Mouse (Mus musculus) MEL-GATA-1-ER (cell line): ENCODE measurements around the gene Sdr9c7.
"Not testable (repeated sequence)": the region's sequence is repeated elsewhere in the genome, so short reads cannot be mapped to it uniquely, and the experiment has no call there.

ENCODE experiments used
- DNase-seq: peaks from one replicate; pipeline ENCODE4 v3.0.0-alpha.2; 2012; ENCODE audit warnings: low read depth; ENCODE audit errors: extremely low read depth

The Sdr9c7 gene

DNA sequence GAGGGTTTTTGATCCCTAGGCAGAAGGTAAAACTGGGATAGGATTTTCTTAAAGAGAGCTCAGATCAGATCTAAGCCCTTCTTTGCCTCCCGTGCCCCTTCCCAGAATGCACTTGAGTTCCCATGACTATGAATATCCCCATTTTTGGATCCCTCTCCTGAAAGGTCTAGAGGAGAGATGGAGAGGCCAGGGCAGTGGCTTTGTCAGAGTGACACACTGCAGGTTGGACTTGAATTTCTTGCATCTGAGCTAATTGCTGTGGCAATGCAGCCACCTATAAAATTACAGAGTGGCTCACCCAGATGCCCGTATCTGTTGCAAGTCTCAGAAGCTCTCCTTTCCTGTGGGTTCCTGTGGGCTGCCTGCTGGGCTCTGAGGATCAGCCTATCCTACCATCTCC is at the start of gene Sdr9c7:
Gene Sdr9c7, plus strand, starts transcription at position 301 of the 400 bp plus-strand sequence.
- no peak for DNase-seq

GRCm38 (mm10) chr10:127849628-127850027 is 48.7 kb upstream of the Sdr9c7 start, which contains the start of gene Rdh19:
TSS of gene Rdh19 (plus strand) at chr10:127849928.
- no peak for DNase-seq

DNA sequence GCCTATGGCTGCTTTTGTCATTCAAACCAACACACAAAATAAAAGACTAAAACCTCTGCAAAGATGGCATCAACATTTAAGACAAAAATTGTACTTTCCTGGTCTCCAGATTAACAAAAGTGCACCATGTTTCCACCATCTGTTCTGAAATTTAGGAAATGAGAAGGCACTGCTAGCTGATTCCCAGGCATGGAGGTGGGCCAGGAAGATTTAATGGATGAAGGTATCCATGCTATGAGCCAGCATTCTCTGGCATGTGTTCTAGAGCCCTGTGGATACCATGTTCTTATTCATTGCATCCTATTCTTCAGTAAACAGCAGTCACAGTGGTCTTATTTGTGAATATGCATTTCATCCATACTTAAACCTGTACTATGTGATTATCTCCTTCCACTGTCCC is 41.9 kb upstream of the Sdr9c7 start:
- DNase-seq = no peak

- no peak for DNase-seq
These were observed 33.4 kb upstream of the Sdr9c7 start for GRCm38 (mm10) chr10:127864931-127865330.

- DNase-seq = no peak
These were observed 32.1 kb upstream of the Sdr9c7 start, which contains the start of gene Rdh16f2 for GRCm38 (mm10) chr10:127866232-127866631. TSS of gene Rdh16f2 (plus strand) at chr10:127866474.

DNA sequence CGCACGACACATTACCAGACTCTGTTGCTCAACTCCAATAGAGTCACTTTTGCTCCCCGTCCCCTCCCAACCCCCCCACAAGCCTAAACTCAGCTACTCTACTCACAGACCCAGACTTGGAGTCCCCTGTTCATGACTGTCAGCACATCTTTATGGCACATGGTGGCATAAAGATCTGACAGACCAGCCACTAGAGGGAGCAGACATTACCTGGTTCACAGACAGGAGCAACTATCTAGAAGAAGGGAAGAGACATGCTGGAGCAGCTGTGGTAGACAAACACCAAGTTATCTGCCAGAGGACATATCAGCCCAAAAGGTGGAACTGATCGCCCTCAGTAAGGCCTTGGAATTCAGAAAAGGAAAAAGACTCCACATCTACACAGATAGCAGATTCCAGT is 25.8 kb upstream of the Sdr9c7 start:
- no peak for DNase-seq

DNA sequence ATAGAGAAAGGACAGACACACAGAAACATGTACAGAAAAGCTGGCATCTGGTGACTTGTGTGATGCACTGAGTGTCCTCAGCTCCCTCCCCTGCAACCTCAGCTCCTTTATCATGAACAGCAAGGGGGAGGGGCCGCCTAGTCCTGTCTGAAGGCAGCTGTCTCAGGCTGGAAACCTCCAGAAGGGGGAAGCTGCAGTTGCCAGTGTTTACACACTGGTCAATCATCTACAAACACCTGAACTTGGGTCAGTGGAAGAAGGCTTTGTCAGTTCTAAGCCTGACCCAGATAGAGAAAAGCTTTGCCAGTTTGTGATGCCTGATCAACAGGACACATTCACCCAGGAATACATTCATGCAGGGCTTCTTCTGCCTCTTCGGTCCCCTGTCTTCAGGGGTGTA is 20.6 kb upstream of the Sdr9c7 start:
- DNase-seq = no peak

- no peak for DNase-seq
These were observed 19.9 kb upstream of the Sdr9c7 start for GRCm38 (mm10) chr10:127878262-127879057.

- DNase-seq = peak; percentile 94
These were observed 19.1 kb upstream of the Sdr9c7 start for GRCm38 (mm10) chr10:127879155-127879688.

- DNase-seq = no peak
These were observed 17.3 kb upstream of the Sdr9c7 start for GRCm38 (mm10) chr10:127881041-127881440.

- DNase-seq = no peak
These were observed 11.8 kb upstream of the Sdr9c7 start for GRCm38 (mm10) chr10:127886551-127886950.

- DNase-seq = no peak
These were observed 11.3 kb upstream of the Sdr9c7 start for GRCm38 (mm10) chr10:127886971-127887370.

GRCm38 (mm10) chr10:127888605-127889004 is 9.7 kb upstream of the Sdr9c7 start, which contains the start of gene Rdh7:
TSS of gene Rdh7 (minus strand) at chr10:127888817.
- DNase-seq = no peak

DNA sequence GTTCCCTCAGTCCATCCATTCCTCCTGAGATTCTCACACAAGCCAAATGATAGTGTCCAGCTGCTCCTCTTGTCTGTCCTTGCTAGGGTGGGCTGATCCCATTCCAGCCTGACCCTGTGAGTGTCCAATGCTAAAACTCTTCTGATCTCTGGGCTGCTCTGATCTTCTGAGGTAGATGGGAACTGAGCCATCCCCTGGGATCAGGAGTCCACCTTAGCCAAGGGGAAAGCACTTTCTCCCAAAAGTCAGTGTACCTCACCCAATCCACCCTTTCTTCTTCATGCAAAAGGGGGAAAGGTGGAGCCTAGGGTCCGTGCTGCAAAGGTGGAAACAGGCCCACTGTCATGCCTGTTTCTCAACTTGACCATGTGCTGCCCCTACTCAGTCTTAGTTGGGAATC is 6.8 kb upstream of the Sdr9c7 start:
- no peak for DNase-seq

DNA sequence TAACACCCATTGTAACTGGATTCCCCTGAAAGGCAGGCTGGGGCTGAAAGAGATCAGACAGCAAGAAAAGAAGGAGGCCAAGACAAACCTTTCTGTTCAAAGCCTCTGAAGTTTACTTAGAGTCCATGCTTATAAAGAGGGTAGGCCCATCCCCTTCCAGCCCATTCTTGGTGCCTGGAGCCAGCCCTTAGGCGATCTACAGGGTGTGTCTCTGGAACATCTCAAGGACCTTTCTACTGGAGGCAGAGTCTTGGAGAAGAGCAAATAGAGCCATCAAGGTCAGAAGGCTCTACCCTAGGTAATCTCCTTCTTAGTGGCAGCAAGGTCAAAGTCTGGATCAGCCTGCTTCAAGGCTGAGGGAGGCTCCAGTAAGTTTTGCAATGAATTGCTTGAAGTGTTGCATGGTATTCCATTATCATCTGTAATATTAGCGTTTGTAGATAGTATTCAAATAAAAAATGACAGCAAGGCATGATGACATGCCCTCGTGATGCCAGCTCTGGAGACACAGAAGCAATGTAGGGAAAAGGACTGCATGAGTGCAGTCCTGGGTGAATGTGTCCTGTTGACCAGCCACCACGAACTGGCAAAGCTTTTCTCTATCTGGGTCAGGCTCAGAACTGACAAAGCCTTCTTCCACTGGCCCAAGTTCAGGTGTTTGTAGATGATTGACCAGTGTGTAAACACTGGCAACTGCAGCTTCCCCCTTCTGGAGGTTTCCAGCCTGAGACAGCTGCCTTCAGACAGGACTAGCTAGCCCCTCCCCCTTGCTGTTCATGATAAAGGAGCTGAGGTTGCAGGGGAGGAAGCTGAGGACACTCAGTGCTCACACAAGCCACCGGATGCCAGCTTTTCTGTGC is 4.9 kb upstream of the Sdr9c7 start:
- DNase-seq = not testable (repeated sequence)

- DNase-seq = no peak
These were observed 1.6 kb upstream of the Sdr9c7 start for GRCm38 (mm10) chr10:127896705-127897104.

- no peak for DNase-seq
These were observed 812 bp upstream of the Sdr9c7 start for GRCm38 (mm10) chr10:127897506-127897905.

GRCm38 (mm10) chr10:127899783-127900182 is 1.5 kb downstream of the Sdr9c7 start:
- DNase-seq = no peak

- no peak for DNase-seq
These were observed 3.4 kb downstream of the Sdr9c7 start for GRCm38 (mm10) chr10:127901751-127902150.

DNA sequence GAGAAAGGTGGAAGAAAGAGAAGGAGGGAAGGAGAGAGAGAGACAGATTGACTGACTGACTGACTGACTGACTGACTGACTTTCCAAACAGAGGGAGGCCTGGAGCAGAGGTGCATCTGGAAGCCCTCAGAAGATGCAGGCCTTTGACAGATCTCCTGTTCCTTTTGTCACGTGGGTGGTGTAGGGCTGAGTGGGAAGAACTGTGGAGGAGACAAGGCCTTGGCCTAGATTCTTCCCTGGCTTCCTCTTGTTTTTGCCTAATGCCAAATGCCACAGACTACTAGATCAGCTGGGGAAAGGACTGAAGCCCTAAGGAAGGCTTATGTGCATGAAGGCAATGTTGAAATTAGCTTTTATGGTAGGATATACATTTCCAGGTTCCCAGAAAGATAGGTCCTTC is 4.8 kb downstream of the Sdr9c7 start:
- no peak for DNase-seq

DNA sequence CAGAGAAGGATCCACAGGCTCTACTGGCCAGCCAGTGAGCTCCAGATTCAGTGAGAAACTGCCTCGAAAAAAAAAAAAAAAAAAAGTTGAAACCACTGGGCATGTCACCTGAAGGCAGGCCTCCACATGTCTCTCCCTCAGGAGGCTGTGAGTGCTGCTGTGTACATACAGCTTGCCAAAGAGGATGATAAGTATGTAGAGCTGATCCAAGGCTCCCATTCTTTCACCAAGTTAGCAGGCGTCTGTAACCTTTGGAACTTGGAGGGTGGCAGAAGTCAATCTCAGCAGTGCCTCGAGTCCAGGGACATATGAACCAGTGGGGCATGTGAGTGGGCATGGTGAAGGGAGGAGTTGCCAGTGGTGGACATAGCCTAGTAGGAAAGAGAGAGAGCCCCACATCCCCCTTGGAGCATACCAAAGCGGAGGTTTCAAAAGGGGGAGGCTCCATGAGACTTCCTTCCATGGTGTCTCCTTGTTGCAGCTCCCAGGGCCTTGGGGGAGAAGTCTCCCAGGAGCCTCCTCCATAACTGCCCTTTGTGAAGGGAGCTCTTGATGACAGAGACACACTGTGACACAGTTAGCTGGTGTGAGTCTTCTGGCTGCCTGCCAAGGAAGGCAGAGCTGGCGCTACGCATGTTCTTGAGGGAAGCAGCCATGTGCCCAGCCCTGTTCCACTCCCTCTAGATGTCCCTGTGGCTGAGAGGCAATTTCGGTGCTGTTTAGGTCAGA is 6.6 kb downstream of the Sdr9c7 start:
- DNase-seq = no peak
